Mouse (Mus musculus) kidney, adult 9 months (tissue): Measurements from ENCODE around the gene Cdh13.

Source experiments
- DNase-seq: peaks from one replicate; pipeline ENCODE4 v3.0.0; 2022

The Cdh13 gene

GRCm38 (mm10) chr8:118582185-118582584 lies 298.7 kb downstream of the Cdh13 start:
- no peak for DNase-seq

GRCm38 (mm10) chr8:118587981-118588380 lies 304.4 kb downstream of the Cdh13 start:
- no peak for DNase-seq

- no peak for DNase-seq
Measured at GRCm38 (mm10) chr8:118596816-118597215, 313.3 kb downstream of the Cdh13 start.

DNA sequence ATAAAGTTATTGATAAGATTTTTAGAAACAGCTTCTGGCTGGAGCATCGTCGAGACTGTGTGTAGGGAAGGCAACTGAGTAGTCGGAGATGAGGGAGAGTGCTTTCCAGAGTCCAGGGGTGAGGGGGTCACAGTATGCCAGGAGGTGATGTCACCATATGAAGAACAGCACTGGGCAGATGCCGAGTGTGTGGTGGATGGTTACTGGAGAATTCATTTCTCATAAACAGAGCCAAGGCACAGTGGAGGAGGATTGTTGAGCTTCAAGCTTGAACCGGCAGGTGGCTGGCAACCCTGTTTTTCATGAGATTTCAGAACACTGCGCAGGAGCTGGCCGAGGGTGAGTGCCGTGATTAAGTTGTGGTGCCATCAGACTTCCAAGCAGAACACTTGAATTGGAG lies 317.8 kb downstream of the Cdh13 start:
- no peak for DNase-seq

DNA sequence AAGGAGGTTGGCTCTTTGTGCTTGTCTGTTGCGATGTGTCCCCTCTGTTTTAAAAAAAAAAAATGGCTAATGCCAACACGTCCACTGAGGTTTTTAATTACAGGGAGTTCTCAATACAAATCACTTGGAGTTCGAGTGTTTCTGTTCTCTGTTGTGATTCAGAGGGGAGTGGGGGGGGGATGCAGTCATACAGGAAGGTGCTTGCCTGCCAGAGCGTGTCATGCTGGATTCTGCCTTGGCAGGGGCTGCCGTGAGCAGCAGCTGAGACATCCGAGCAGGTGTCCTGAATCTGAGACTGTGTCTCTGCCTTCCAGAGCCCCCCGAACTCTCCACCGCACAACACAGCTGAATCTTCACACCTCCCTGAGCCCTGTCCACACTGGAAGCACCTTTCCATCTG lies 318.5 kb downstream of the Cdh13 start:
- no peak for DNase-seq

DNA sequence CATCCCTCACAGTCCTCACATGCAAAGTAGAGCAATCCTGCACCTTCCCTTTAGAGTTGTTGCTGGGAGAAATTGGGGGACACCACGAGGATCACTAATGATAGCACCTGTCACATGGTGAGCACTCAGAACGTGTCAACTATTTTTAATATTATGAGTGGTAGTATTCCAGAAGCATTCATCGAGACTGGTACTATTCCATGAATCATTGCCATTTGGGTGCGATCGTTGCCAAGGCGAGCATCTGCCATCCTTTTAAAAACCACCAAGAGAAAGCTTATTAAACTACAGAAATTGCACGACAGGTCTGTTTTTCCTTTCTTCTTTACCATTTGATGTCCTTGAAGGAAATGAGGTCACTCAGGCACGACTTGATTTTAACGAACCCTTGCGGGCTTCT lies 328.0 kb downstream of the Cdh13 start:
- DNase-seq, result no peak

DNA sequence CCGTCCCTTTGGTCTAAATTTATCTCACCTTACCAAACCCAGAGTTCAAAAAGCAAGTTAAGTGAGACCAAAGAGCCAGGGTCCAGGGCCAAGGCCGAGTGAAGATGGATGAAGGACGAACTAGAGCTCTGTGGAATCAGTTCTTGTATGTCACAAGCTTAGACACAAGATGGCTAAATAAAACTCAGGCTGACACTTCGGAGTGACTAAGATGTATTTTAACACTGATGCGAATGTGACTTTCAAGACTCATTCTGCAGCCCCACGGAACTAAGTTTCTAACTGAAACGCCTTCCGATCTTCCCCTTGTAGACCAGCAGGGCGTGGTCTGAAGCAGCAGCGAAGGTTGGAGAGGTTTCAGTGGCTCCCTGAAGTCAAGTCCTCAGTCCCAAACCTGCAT lies 334.7 kb downstream of the Cdh13 start:
- no peak for DNase-seq

GRCm38 (mm10) chr8:118626425-118626824 lies 342.9 kb downstream of the Cdh13 start:
- DNase-seq, result no peak

DNA sequence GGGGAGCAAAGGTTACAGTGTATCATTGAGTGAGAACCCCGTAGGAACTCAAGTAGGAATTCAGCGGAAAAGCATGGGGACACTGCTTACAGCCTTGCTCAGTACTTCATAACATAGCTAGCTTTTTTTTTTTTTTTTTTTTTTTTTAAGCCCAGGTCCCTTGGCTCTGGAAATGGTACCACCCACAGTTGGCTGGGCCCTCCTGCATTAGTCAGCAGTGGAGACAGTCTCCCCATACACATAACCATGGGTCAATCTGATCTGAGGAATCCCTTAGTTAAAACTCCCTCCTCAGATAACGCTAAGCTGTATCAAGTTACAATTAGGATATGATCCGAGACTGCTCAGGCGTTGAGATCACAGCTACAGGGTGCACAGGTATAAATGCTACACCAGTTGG lies 344.2 kb downstream of the Cdh13 start:
- DNase-seq, result no peak

GRCm38 (mm10) chr8:118628702-118629101 lies 345.2 kb downstream of the Cdh13 start:
- no peak for DNase-seq

GRCm38 (mm10) chr8:118635296-118636060 lies 351.9 kb downstream of the Cdh13 start:
- no peak for DNase-seq

- peak; percentile 3 for DNase-seq
Measured at GRCm38 (mm10) chr8:118639606-118640005, 356.1 kb downstream of the Cdh13 start.

- no peak for DNase-seq
Measured at GRCm38 (mm10) chr8:118641799-118642198, 358.3 kb downstream of the Cdh13 start.

GRCm38 (mm10) chr8:118648801-118649537 lies 365.4 kb downstream of the Cdh13 start:
- DNase-seq, result no peak

- no peak for DNase-seq
Measured at GRCm38 (mm10) chr8:118649981-118650380, 366.4 kb downstream of the Cdh13 start.

- no peak for DNase-seq
Measured at GRCm38 (mm10) chr8:118662001-118662829, 378.7 kb downstream of the Cdh13 start.

DNA sequence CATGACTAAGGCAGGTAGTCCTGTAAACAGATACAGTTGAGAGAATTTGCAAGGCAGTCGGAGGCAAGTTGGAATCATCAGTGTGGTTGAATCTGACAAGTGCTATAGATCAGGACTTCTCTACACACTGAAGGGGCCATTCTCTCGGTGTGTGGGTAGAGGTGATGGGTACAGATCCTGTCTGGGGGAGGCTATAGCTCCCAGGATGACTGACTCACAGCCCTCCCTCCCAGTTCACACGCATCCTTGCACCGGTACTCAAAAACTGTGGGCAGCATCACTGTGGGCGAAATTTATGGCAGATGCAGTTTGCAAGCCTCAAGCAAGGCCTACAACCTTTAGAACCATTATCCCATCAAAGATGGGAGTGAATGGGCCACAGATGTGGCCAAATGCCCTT lies 381.5 kb downstream of the Cdh13 start:
- DNase-seq, result no peak

- DNase-seq, result no peak
Measured at GRCm38 (mm10) chr8:118667736-118668135, 384.2 kb downstream of the Cdh13 start.

GRCm38 (mm10) chr8:118676233-118676632 lies 392.7 kb downstream of the Cdh13 start:
- no peak for DNase-seq

- peak; percentile 7 for DNase-seq
Measured at GRCm38 (mm10) chr8:118679347-118679746, 395.8 kb downstream of the Cdh13 start.

DNA sequence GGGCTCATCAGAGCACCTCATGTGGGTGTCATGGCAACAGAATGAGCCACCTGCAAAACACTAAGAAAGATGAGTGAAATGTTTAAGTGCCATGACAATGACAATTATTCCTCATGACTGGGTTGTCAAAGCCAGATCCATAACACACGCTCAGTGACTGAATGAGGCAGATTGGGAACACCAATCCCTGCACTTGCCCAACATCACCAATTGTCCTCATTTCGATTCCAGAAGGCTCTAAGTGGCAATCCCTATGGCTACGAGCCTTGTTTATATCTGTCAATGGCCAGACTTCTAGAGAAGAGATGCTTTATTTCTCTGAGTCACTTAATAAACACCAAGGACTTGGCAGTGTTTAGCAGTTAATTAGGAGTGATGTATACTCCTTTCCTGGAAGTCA lies 399.9 kb downstream of the Cdh13 start:
- DNase-seq, result no peak

DNA sequence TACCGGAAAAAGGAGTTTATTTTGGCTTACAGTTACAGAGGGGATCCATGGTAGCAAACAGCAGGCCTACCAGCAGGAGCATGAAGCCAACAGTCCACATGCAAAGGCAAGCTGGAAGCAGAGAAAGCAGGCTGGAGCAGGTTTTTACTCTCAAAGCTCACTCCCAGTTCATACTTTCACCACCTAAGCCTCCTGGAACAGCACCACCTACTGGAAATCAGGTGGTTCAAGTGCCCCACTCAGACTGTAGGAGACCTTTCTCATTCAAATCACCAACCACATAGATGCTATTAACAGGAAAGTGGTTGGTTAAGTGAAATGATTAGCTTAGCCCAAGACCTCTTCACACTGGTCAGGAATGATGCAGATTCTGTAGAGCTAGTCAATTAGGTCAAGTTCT lies 402.3 kb downstream of the Cdh13 start:
- no peak for DNase-seq

DNA sequence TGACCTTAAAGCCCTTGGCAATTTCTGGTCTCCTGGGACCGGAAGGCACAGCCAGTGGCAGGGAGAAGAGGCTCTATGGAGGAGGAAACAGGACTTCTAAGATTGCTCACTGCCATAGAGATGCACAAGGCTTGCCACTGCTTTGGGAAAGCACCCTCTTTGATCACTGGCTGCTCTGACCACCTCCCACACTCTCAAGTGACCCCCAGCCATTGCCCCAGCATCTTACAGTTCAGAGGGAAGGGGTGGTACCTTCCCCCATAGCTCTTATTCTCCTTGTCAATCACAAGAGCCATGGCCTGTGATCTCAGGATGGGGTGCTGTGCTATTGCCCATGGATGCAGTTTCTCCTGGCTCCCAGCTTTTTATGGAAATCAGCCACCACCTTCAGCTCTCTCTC lies 406.3 kb downstream of the Cdh13 start:
- DNase-seq, result no peak
